Mouse (Mus musculus): ENCODE measurements around the gene Ifit1bl1.

- TF ChIP-seq POLR2A (IDR thresholded peaks at IDR 0.05; ENCODE audit: borderline replicate concordance, extremely low read depth, insufficient read depth, insufficient read length, poor library complexity, severe bottlenecking) (no peak), CTCF (IDR thresholded peaks at IDR 0.05; ENCODE audit: borderline replicate concordance, extremely low read depth, insufficient read depth, insufficient read length) (no peak)
Observed at GRCm38 (mm10) chr19:34598341-34598740, 3.4 kb downstream of the Ifit1bl1 start.

All from brain, embryonic 14.5 days (tissue).